Mouse (Mus musculus) limb, embryonic 14.5 days (tissue): ENCODE results near the gene Fcf1. TPM values are rescaled to one million over a fixed set of nuclear protein-coding genes. Genes with fewer than 3 reads are reported as not detected.

ENCODE experiments used
- ATAC-seq: fragments of 200-750 bp; cut with Nextera tagmentation; 2 replicates; pipeline ENCODE4 v1.8.0; 2017; ENCODE audit warnings: low read depth, moderate number of reproducible peaks, moderate TSS enrichment; ENCODE audit not compliant: low FRiP score
- DNase-seq: peaks from one replicate; pipeline ENCODE4 v3.0.0-alpha.2; 2015; ENCODE audit warnings: low spot score
- H3K27ac ChIP-seq: fragments of 300-500 bp; sonication (generic); replicated peaks from 2 replicates; pipeline ENCODE4 v1.5.1; 2014; ENCODE audit warnings: low read depth, mild to moderate bottlenecking, low read length, moderate library complexity, mixed read lengths
- H3K27me3 ChIP-seq: fragments of 300-500 bp; sonication (generic); 2 replicates; pipeline ENCODE4 v1.6.1; 2014; ENCODE audit warnings: low read length, mixed read lengths; ENCODE audit not compliant: control insufficient read depth, insufficient read depth
- H3K36me3 ChIP-seq: fragments of 300-500 bp; sonication (generic); 2 replicates; pipeline ENCODE4 v1.6.1; 2014; ENCODE audit warnings: mild to moderate bottlenecking, low read length, moderate library complexity, mixed read lengths; ENCODE audit not compliant: control insufficient read depth, insufficient read depth
- H3K4me1 ChIP-seq: fragments of 300-500 bp; sonication (generic); 2 replicates; pipeline ENCODE4 v1.6.1; 2014; ENCODE audit warnings: antibody characterized with exemption, low read length, mixed read lengths; ENCODE audit not compliant: control insufficient read depth, insufficient read depth
- H3K4me2 ChIP-seq: fragments of 300-500 bp; sonication (generic); replicated peaks from 2 replicates; pipeline ENCODE4 v1.6.1; 2014; ENCODE audit warnings: low read depth, mild to moderate bottlenecking, low read length, moderate library complexity; ENCODE audit not compliant: severe bottlenecking
- H3K4me3 ChIP-seq: fragments of 300-500 bp; sonication (generic); replicated peaks from 2 replicates; pipeline ENCODE4 v1.5.1; 2014; ENCODE audit warnings: low read length
- H3K9ac ChIP-seq: fragments of 300-500 bp; sonication (generic); 2 replicates; pipeline ENCODE4 v1.6.1; 2014; ENCODE audit warnings: mild to moderate bottlenecking, low read depth, low read length, moderate library complexity; ENCODE audit not compliant: severe bottlenecking
- H3K9me3 ChIP-seq: fragments of 300-500 bp; sonication (generic); 2 replicates; pipeline ENCODE4 v1.6.1; 2016; ENCODE audit warnings: low read length; ENCODE audit not compliant: control insufficient read depth
- POLR2A ChIP-seq: fragments of 200-500 bp; IDR thresholded peaks from 2 replicates; pipeline ENCODE4 v1.8.0; 2012; ENCODE audit warnings: inconsistent platforms, mild to moderate bottlenecking, moderate library complexity, borderline replicate concordance; ENCODE audit not compliant: insufficient read depth, insufficient read length; ENCODE audit errors: extremely low read depth
- WGBS: fragments of 180-500 bp; shearing (Covaris S2); extraction: QIAGEN DNeasy Blood & Tissue Kit; methylation state at CpG from one replicate; pipeline ENCODE4 v1.1.7; 2014; 5-methylcytosine and 5-hydroxymethylcytosine counted together
- polyA plus RNA-seq, 2 experiments: library from polyadenylated mRNA; depleted of rRNA in 1 of 2; stranded (reverse) in 1 of 2; unstranded in 1 of 2; fragments of >200 nt; fragmentation: Nextera tagmentation in 1 of 2; extraction: Ambion mirVana in 1 of 2; gene quantifications; 2 replicates each; pipeline versions ENCODE4 v1.2.1 to v1.2.3; 2012 to 2014

Gene Fcf1
- 78.9 and 132 TPM in 2 replicates for polyA plus RNA-seq (2012; rRNA removed)
- 138 and 141 TPM in 2 replicates for polyA plus RNA-seq (2014; fragmentation: Nextera tagmentation; extraction: Ambion mirVana)

- H3K9me3 ChIP-seq: no peaks in the 10 kb centered on the region
- WGBS: 1% methylated on average over 42 of the region's 42 CpGs
- no peak within 1 kb of the TSS for H3K27ac ChIP-seq
- no peaks in the 10 kb centered on the region for H3K27me3 ChIP-seq
- peak; percentile 28; the same call in 1 of the 2 replicates for TF ChIP-seq POLR2A
- H3K9ac ChIP-seq: peak within 1 kb of the TSS; percentile 84
- H3K4me1 ChIP-seq: peaks cover 7% of the 10 kb centered on the region; the same call in 1 of the 2 replicates
- DNase-seq (peak; percentile 92), ATAC-seq (peak; percentile 74)
- H3K36me3 ChIP-seq: peaks cover 28% of the 10 kb centered on the region
- H3K4me2 ChIP-seq: peak within 1 kb of the TSS; percentile 81
- peak within 1 kb of the TSS; percentile 88 for H3K4me3 ChIP-seq
Observed at GRCm38 (mm10) chr12:84970428-84971096, at the start of gene Fcf1, which contains the start of gene Arel1. TSS of gene Fcf1 (plus strand) at chr12:84970897. TSS of gene Arel1 (minus strand) at chr12:84970900.

- Histone ChIP-seq H3K27me3 (no peaks in the 10 kb centered on the region), H3K36me3 (peaks cover 83% of the 10 kb centered on the region), H3K4me1 (no peaks in the 10 kb centered on the region), H3K4me2 (no peak overlapping the region), H3K27ac (no peak overlapping the region), H3K9ac (no peak overlapping the region), H3K4me3 (no peak overlapping the region), H3K9me3 (no peaks in the 10 kb centered on the region)
- WGBS: 85% methylated on average over 8 of the region's 8 CpGs
- TF ChIP-seq POLR2A: no peak
- DNase-seq (no peak), ATAC-seq (no peak)
Observed at GRCm38 (mm10) chr12:84921881-84922419, 48.7 kb upstream of the Fcf1 start.

GRCm38 (mm10) chr12:84924324-84924723 is 46.4 kb upstream of the Fcf1 start:
- Histone ChIP-seq H3K9ac (no peak overlapping the region), H3K9me3 (no peaks in the 10 kb centered on the region), H3K36me3 (peaks cover 83% of the 10 kb centered on the region), H3K4me2 (no peak overlapping the region), H3K27ac (no peak overlapping the region), H3K4me1 (no peaks in the 10 kb centered on the region), H3K27me3 (no peaks in the 10 kb centered on the region), H3K4me3 (no peak overlapping the region)
- WGBS: 92% methylated on average over 5 of the region's 5 CpGs
- DNase-seq (no peak), ATAC-seq (no peak)
- TF ChIP-seq POLR2A: no peak

GRCm38 (mm10) chr12:84926542-84926941 is 44.2 kb upstream of the Fcf1 start:
- ATAC-seq (no peak), DNase-seq (no peak)
- WGBS: 91% methylated on average over 6 of the region's 6 CpGs
- no peaks in the 10 kb centered on the region for H3K4me1 ChIP-seq
- H3K9me3 ChIP-seq: no peaks in the 10 kb centered on the region
- peaks cover 85% of the 10 kb centered on the region for H3K36me3 ChIP-seq
- no peak overlapping the region for H3K4me3 ChIP-seq
- no peak overlapping the region for H3K4me2 ChIP-seq
- no peaks in the 10 kb centered on the region for H3K27me3 ChIP-seq
- no peak overlapping the region for H3K27ac ChIP-seq
- TF ChIP-seq POLR2A: no peak
- no peak overlapping the region for H3K9ac ChIP-seq

GRCm38 (mm10) chr12:84932210-84932609 is 38.5 kb upstream of the Fcf1 start:
- TF ChIP-seq POLR2A: no peak
- peaks cover 67% of the 10 kb centered on the region for H3K36me3 ChIP-seq
- no peak for DNase-seq
- no peak overlapping the region for H3K9ac ChIP-seq
- WGBS: 89% methylated on average over 6 of the region's 6 CpGs
- H3K4me2 ChIP-seq: no peak overlapping the region
- no peak overlapping the region for H3K27ac ChIP-seq
- H3K27me3 ChIP-seq: no peaks in the 10 kb centered on the region
- H3K9me3 ChIP-seq: no peaks in the 10 kb centered on the region
- H3K4me1 ChIP-seq: no peaks in the 10 kb centered on the region
- H3K4me3 ChIP-seq: no peak overlapping the region
- ATAC-seq: no peak
